Comparison of ENCODE assay signal across 9 mouse cellular contexts in the genomic region with DNA sequence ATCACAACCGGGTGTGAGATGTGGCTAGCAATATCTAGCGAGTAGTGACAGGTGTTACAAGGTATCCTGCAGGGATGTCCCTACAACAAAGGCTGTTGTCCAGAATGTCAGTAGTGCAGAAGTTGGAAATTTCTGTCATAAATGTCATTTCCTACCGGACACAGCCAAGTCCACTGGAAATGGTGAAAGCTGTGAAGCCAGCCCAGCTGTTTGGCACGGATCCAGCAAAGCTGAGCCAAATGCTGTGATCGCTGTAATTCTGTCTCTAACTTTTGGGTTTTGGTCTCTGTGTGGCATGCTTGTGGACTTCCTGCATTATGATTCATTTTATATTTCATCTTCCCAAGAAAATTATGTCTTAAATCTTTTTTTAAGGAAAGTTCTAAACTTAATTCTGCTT. TPM values are rescaled to one million over a fixed set of nuclear protein-coding genes. Genes with fewer than 3 reads are reported as not detected.
A peak's percentile ranks its signal among the peaks of the same experiment; 100 is the strongest.
DNase-seq lines count a peak whose midpoint lies in the region; ATAC-seq lines count a peak whose summit lies in the region.
"Had no signal": no experiment of that assay in that cellular context is flagged by ENCODE, and none has a peak within 500 bp of the region (broad histone marks: within the 10 kb centered on the region; RNA-seq: fewer than 3 reads in every experiment).

No protein-coding gene starts in this region.

- peak; percentile 35 for DNase-seq in right cerebral cortex, postnatal 4 days
- no peak for DNase-seq in right cerebral cortex, postnatal 10 days (ENCODE audit: low spot score in 2 of 2)
- DNase-seq in gastrocnemius, postnatal 14 days = peak; percentile 83
- DNase-seq in kidney, adult 9 months = peak; percentile 50
- peak; percentile 55 for DNase-seq in ovary, postnatal 14 days (ENCODE audit: low spot score)
- no peak for DNase-seq in cerebellum, postnatal 4 days (ENCODE audit: low spot score in 2 of 2)
- DNase-seq in thymus, postnatal 4 days = no peak
- DNase-seq: cerebellum, postnatal 14 days had no signal

- intact Hi-C loops in gastrocnemius, postnatal 14 days (cut with DNase I; ENCODE audit: low total_unique reads) = no loop called here

- ATAC-seq in CD4-positive, CD25-positive, alpha-beta regulatory T cell, adult 4 months = no peak

RNA-seq across cellular contexts. Expression of a gene that starts 18.3 kb away (rescaled TPM):
- total RNA-seq in gastrocnemius, postnatal 14 days (2021) = 10 to 100 TPM; 48.3 to 51.0 TPM
- 100 to 1,000 TPM in 1 of 2 experiments, 10 to 100 TPM in 1; 57.3 to 118 TPM for polyA plus RNA-seq in CD4-positive, CD25-positive, alpha-beta regulatory T cell, adult 4 months (2017; shearing (Covaris generic))

Comparison
In these comparisons a context has a peak if more than half of its experiments do, and no peak if none do; other contexts are left out.
1. DNase-seq: peak in right cerebral cortex, postnatal 4 days (single experiment), gastrocnemius, postnatal 14 days (single experiment), kidney, adult 9 months (single experiment) and ovary, postnatal 14 days (single experiment); none in right cerebral cortex, postnatal 10 days (0 of 2), cerebellum, postnatal 4 days (0 of 2) and thymus, postnatal 4 days (single experiment).